Mouse (Mus musculus): ENCODE results near the gene Lpp.

Gene Lpp

GRCm38 (mm10) chr16:24635381-24635919, 242.1 kb downstream of the Lpp start:
- DNase-seq = no peak

- DNase-seq = no peak
Measured at GRCm38 (mm10) chr16:24636894-24637293, 243.6 kb downstream of the Lpp start.

- DNase-seq = no peak
Measured at GRCm38 (mm10) chr16:24641003-24641797, 247.9 kb downstream of the Lpp start.

GRCm38 (mm10) chr16:24643024-24643635, 249.8 kb downstream of the Lpp start:
- DNase-seq = no peak

- DNase-seq = no peak
Measured at GRCm38 (mm10) chr16:24644154-24644553, 250.8 kb downstream of the Lpp start.

GRCm38 (mm10) chr16:24644760-24645406, 251.6 kb downstream of the Lpp start:
- no peak for DNase-seq

GRCm38 (mm10) chr16:24645906-24646603, 252.7 kb downstream of the Lpp start:
- no peak for DNase-seq

- peak; percentile 44 for DNase-seq
Measured at GRCm38 (mm10) chr16:24651655-24652654, 258.6 kb downstream of the Lpp start.

GRCm38 (mm10) chr16:24653041-24653440, 259.7 kb downstream of the Lpp start:
- no peak for DNase-seq

- DNase-seq = no peak
Measured at GRCm38 (mm10) chr16:24655116-24655515, 261.8 kb downstream of the Lpp start.

GRCm38 (mm10) chr16:24656026-24656425, 262.7 kb downstream of the Lpp start:
- DNase-seq = no peak

GRCm38 (mm10) chr16:24656752-24657151, 263.4 kb downstream of the Lpp start:
- peak; percentile 17 for DNase-seq

GRCm38 (mm10) chr16:24659049-24659448, 265.7 kb downstream of the Lpp start:
- no peak for DNase-seq

GRCm38 (mm10) chr16:24664131-24664530, 270.8 kb downstream of the Lpp start:
- DNase-seq = no peak

- DNase-seq = no peak
Measured at GRCm38 (mm10) chr16:24669718-24670460, 276.6 kb downstream of the Lpp start.

GRCm38 (mm10) chr16:24678942-24679341, 285.6 kb downstream of the Lpp start:
- no peak for DNase-seq

GRCm38 (mm10) chr16:24695062-24695461, 301.8 kb downstream of the Lpp start:
- DNase-seq = no peak

GRCm38 (mm10) chr16:24704215-24704614, 310.9 kb downstream of the Lpp start:
- DNase-seq = no peak

- DNase-seq = no peak
Measured at GRCm38 (mm10) chr16:24723641-24724040, 330.3 kb downstream of the Lpp start.

- DNase-seq = no peak
Measured at GRCm38 (mm10) chr16:24732751-24733150, 339.4 kb downstream of the Lpp start.

- DNase-seq = no peak
Measured at GRCm38 (mm10) chr16:24733321-24733720, 340.0 kb downstream of the Lpp start.

Data from lung, postnatal 36 days (tissue).